Mouse (Mus musculus) spleen, adult 18-20 months (tissue): ENCODE data around the gene Myo5c.

Experiments used
- DNase-seq, 2 experiments: peaks; one replicate each; pipeline ENCODE4 v3.0.0; 2022; ENCODE audit warnings: mixed read lengths in 2 of 2

Gene Myo5c

GRCm38 (mm10) chr9:75231841-75232746 lies at the start of gene Myo5c:
Gene Myo5c, plus strand, starts transcription at chr9:75232020.
- no peak for DNase-seq

GRCm38 (mm10) chr9:75187646-75188260 lies 44.1 kb upstream of the Myo5c start:
- no peak for DNase-seq

GRCm38 (mm10) chr9:75193858-75194257 lies 38.0 kb upstream of the Myo5c start:
- no peak for DNase-seq

- no peak for DNase-seq
These were observed 35.5 kb upstream of the Myo5c start for GRCm38 (mm10) chr9:75196335-75196734.

GRCm38 (mm10) chr9:75197297-75197696 lies 34.5 kb upstream of the Myo5c start:
- DNase-seq = no peak

GRCm38 (mm10) chr9:75201506-75201905 lies 30.3 kb upstream of the Myo5c start:
- DNase-seq = no peak

- DNase-seq = no peak
These were observed 29.8 kb upstream of the Myo5c start for GRCm38 (mm10) chr9:75202036-75202435.

- no peak for DNase-seq
These were observed 22.6 kb upstream of the Myo5c start for GRCm38 (mm10) chr9:75209246-75209645.

- no peak for DNase-seq
These were observed 21.6 kb upstream of the Myo5c start for GRCm38 (mm10) chr9:75210269-75210668.

GRCm38 (mm10) chr9:75214743-75215413 lies 16.9 kb upstream of the Myo5c start:
- no peak for DNase-seq

GRCm38 (mm10) chr9:75219942-75220341 lies 11.9 kb upstream of the Myo5c start:
- no peak for DNase-seq

GRCm38 (mm10) chr9:75221420-75222287 lies 10.2 kb upstream of the Myo5c start:
- DNase-seq = no peak

GRCm38 (mm10) chr9:75232860-75233259 lies 1.0 kb downstream of the Myo5c start:
- DNase-seq = no peak

- no peak for DNase-seq
These were observed 2.5 kb downstream of the Myo5c start for GRCm38 (mm10) chr9:75234271-75234741.

- no peak for DNase-seq
These were observed 3.3 kb downstream of the Myo5c start for GRCm38 (mm10) chr9:75234983-75235627.

GRCm38 (mm10) chr9:75235696-75236095 lies 3.9 kb downstream of the Myo5c start:
- DNase-seq = no peak

- DNase-seq = no peak
These were observed 4.8 kb downstream of the Myo5c start for GRCm38 (mm10) chr9:75236416-75237308.

GRCm38 (mm10) chr9:75238179-75238578 lies 6.4 kb downstream of the Myo5c start:
- DNase-seq = no peak

- DNase-seq = no peak
These were observed 11.2 kb downstream of the Myo5c start for GRCm38 (mm10) chr9:75243052-75243451.

- DNase-seq = no peak
These were observed 12.0 kb downstream of the Myo5c start for GRCm38 (mm10) chr9:75243730-75244406.
